In the genomic region with DNA sequence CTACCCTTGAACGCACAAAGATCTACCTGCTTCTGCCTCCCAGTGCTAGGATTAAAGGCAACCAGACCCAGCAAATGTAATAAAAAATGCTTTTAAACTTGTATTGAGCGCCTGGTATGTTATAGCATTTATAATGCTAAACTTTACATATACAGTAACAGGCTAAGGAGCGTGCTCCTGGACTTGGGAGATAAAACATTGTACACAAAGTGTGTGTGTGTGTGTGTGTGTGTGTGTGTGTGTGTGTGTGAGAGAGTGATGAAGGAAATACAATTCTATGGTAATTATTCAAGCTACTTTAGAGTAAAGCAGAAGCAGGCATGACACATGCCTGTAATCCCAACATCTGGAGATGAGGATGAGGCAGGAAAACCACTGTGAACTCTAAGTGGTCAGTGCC, we compare ENCODE assay signal across 11 mouse cellular contexts. TPM values are rescaled to one million over a fixed set of nuclear protein-coding genes. Genes with fewer than 3 reads are reported as not detected.
DNase-seq lines count a peak whose midpoint lies in the region; ATAC-seq and TF ChIP-seq lines count a peak whose summit lies in the region.
"Had no signal": no experiment of that assay in that cellular context is flagged by ENCODE, and none has a peak within 500 bp of the region (broad histone marks: within the 10 kb centered on the region; RNA-seq: fewer than 3 reads in every experiment).

TSS of gene Rsbn1l (minus strand) at position 101 of the 400 bp plus-strand sequence.

- ATAC-seq in liver, postnatal 0 days, result no peak

- H3K36me3 ChIP-seq in liver, postnatal 0 days (replicated peaks; ENCODE audit: insufficient read depth, low read length), result no peaks in the 10 kb centered on the region

- no peak for TF ChIP-seq EP300 in liver, postnatal 0 days (IDR thresholded peaks at IDR 0.05; ENCODE audit: low read depth)

- H3K4me2 ChIP-seq in liver, postnatal 0 days (ENCODE audit: low read depth, low read length), result peak within 1 kb of the TSS; percentile 63

- no peak within 1 kb of the TSS for H3K27ac ChIP-seq in layer of hippocampus, adult 2 months
- peak within 1 kb of the TSS; percentile 53 for H3K27ac ChIP-seq in liver, postnatal 0 days (ENCODE audit: low read depth)
- H3K27ac ChIP-seq: kidney, postnatal 0 days had no signal

- WGBS in liver, postnatal 0 days (ENCODE audit: insufficient replicate concordance), result 82% methylated on average over 3 of the region's 3 CpGs

- DNase-seq in layer of hippocampus, adult 2 months (ENCODE audit: low spot score in 2 of 2), result no peak
- no peak for DNase-seq in layer of hippocampus, adult 11-12 months (ENCODE audit: low spot score)
- DNase-seq in adrenal gland, adult 8-10 months, result no peak
- no peak for DNase-seq in heart, postnatal 4 days
- no peak for DNase-seq in liver, postnatal 0 days
- DNase-seq in yolk sac, embryonic 10.5 days (ENCODE audit: low spot score), result no peak
- no peak for DNase-seq in kidney, postnatal 4 days
- DNase-seq in urinary bladder, postnatal 25 days (ENCODE audit: low spot score), result no peak
- DNase-seq: cerebellum, adult 11 months; midbrain, embryonic 14.5 days had no signal

- no peaks in the 10 kb centered on the region for H3K9me3 ChIP-seq in liver, postnatal 0 days (ENCODE audit: low read length)

- H3K9ac ChIP-seq in liver, postnatal 0 days (replicated peaks), result 0 out of 2 replicates have a peak within 1 kb of the TSS, but pooled peaks have one; percentile 45

- H3K27me3 ChIP-seq in liver, postnatal 0 days (ENCODE audit: insufficient read depth, low read length), result no peaks in the 10 kb centered on the region

- TF ChIP-seq CTCF in layer of hippocampus, adult 2 months (conservative IDR thresholded peaks at IDR 0.05), result no peak
- TF ChIP-seq CTCF in liver, postnatal 0 days (IDR thresholded peaks at IDR 0.05; ENCODE audit: low read depth), result no peak

- H3K4me1 ChIP-seq in liver, postnatal 0 days (ENCODE audit: insufficient read depth), result peaks cover 13% of the 10 kb centered on the region; the same call in 1 of the 2 replicates

- no peak within 1 kb of the TSS for H3K4me3 ChIP-seq in layer of hippocampus, adult 2 months
- peak within 1 kb of the TSS; percentile 23 for H3K4me3 ChIP-seq in liver, postnatal 0 days (ENCODE audit: low read depth, low read length)

RNA-seq across cellular contexts. Expression of gene Rsbn1l, which starts in this region (rescaled TPM):
- 10 to 100 TPM; 19.2 to 21.7 TPM for total RNA-seq in layer of hippocampus, adult 2 months (2021)
- 10 to 100 TPM; 14.6 to 21.7 (median 16.6) TPM for total RNA-seq in adrenal gland, adult 8-10 months (2022)
- 10 to 100 TPM; 21.0 to 21.1 TPM for total RNA-seq in heart, postnatal 4 days (2021)
- 3.7 and 5.5 TPM in 2 replicates for polyA plus RNA-seq in liver, postnatal 0 days (2015; fragmentation: Nextera tagmentation; extraction: Ambion mirVana)
